Mouse (Mus musculus) lung, postnatal 0 days (tissue): ENCODE measurements at regions not wholly inside any gene's neighbourhood (a gene's known extent, or its start where the extent isn't known, plus 50 kb on each side); places are given as distances from the start of the nearest gene placed in this dataset.

Experiments
- CTCF ChIP-seq: IDR thresholded peaks from 2 replicates; pipeline ENCODE4 v1.5.1; 2016; ENCODE audit warnings: antibody characterized with exemption, mild to moderate bottlenecking
- EP300 ChIP-seq: IDR thresholded peaks from 2 replicates; pipeline ENCODE4 v1.6.1; 2016; ENCODE audit warnings: antibody characterized with exemption, mild to moderate bottlenecking, control low read depth

DNA sequence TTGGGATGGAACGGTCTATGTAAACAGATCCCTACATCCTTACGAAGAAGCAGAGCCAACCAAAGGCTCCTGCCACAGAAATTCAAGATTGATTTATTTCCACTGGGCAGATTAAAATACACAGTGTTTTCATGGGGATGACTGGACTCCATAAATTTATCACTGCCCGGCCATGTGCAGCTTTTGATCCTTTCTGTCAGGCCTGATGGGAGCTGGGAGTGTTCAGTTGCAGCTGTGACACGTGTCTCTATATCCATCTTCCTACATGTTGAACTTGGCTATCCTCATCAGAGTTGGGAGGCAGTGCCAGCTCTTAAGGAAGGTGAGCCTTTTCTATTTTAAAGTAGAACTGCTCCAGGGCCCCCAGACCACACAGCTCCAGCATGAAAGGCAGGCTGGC lies 218.9 kb downstream of the Wdr11 start:
- TF ChIP-seq CTCF (no peak), EP300 (no peak)
